Mouse (Mus musculus): ENCODE results near the gene Gm28845. TPM values are rescaled to one million over a fixed set of nuclear protein-coding genes. Genes with fewer than 3 reads are reported as not detected.

The Gm28845 gene
- 0.56 TPM in 1 of 2 replicates, not detected in the other for polyA plus RNA-seq (2015; fragmentation: Nextera tagmentation; extraction: Ambion mirVana)

DNA sequence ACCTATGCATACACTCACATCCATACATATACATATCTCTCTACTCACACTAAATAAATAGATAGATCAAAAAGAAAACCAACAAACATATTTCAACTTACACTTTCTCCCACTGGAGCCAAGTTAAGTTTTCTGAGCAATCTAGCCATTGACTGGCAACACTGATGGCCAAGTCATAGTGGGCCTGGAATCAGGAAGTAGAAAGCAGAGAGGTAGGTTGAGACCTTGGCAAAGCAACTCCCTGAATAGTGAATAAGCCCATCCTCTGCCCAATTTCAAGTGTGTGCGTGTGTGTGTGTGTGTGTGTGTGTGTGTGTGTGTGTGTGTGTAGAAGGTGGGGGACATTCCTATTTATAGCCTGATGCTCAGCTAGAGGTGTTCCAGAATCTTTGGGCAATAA is at the start of gene Gm28845:
Gene Gm28845, minus strand, starts transcription at position 121 of the 400 bp plus-strand sequence.
- Histone ChIP-seq H3K4me3 (replicated peaks) (no peak within 1 kb of the TSS), H3K9ac (replicated peaks) (no peak within 1 kb of the TSS), H3K4me2 (no peak within 1 kb of the TSS), H3K9me3 (replicated peaks) (no peaks in the 10 kb centered on the region), H3K36me3 (no peaks in the 10 kb centered on the region), H3K4me1 (0 out of 2 replicates have a peak, but pooled peaks cover 2% of the 10 kb centered on the region), H3K27me3 (replicated peaks) (no peaks in the 10 kb centered on the region), H3K27ac (replicated peaks) (no peak within 1 kb of the TSS)
- no peak for ATAC-seq (ENCODE audit: low FRiP score)
- 76% methylated on average over 1 of the region's 1 CpGs for WGBS

DNA sequence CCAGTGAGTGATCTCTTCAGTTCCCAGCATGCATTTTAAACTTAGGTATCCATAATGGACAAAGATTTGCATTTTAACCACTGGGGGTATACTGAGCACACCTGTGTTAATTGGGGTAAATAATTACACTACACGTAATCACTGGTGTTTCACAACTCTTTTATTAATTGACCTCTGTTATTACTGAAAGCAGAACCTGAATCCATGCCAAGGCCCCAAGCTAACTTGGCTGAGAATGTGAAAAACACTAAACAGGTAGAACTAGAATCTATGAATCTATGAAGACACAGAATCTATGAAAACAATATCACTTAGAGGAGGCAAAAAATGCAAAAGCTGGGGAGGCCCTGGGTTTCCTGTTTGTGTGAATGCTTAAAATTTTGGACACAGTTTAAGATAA is 48.1 kb upstream of the Gm28845 start:
- Histone ChIP-seq H3K9me3 (replicated peaks) (no peaks in the 10 kb centered on the region), H3K27me3 (replicated peaks) (no peaks in the 10 kb centered on the region), H3K36me3 (peaks cover 88% of the 10 kb centered on the region), H3K9ac (replicated peaks) (no peak overlapping the region), H3K4me3 (replicated peaks) (no peak overlapping the region), H3K4me2 (no peak overlapping the region), H3K4me1 (peaks cover 1% of the 10 kb centered on the region; the same call in 1 of the 2 replicates), H3K27ac (replicated peaks) (no peak overlapping the region)
- WGBS: 77% methylated on average over 1 of the region's 1 CpGs
- no peak for ATAC-seq (ENCODE audit: low FRiP score)

DNA sequence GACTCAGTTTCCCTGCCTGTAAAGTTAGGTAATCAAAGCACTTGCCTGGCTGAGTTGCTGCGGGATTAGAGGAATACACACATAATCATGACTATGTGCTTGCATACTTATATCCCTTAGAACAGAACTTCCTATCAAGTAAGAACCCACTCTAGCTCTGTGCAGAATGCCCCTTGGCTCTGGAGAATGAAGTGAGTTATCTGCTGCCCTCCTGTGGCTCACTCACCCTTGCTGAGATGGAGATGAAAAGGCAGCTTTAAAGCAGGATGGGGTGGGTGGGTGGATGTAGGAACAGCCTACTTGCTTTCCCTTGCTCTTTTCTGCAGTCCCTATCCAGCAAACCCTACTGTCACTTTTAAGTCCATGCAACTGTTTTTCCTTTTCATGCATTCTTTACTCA is 42.9 kb upstream of the Gm28845 start:
- Histone ChIP-seq H3K27ac (replicated peaks) (no peak overlapping the region), H3K4me1 (no peaks in the 10 kb centered on the region), H3K27me3 (replicated peaks) (no peaks in the 10 kb centered on the region), H3K36me3 (peaks cover 85% of the 10 kb centered on the region), H3K9ac (replicated peaks) (no peak overlapping the region), H3K4me3 (replicated peaks) (no peak overlapping the region), H3K4me2 (no peak overlapping the region), H3K9me3 (replicated peaks) (no peaks in the 10 kb centered on the region)
- 100% methylated on average over 1 of the region's 1 CpGs for WGBS
- no peak for ATAC-seq (ENCODE audit: low FRiP score)

DNA sequence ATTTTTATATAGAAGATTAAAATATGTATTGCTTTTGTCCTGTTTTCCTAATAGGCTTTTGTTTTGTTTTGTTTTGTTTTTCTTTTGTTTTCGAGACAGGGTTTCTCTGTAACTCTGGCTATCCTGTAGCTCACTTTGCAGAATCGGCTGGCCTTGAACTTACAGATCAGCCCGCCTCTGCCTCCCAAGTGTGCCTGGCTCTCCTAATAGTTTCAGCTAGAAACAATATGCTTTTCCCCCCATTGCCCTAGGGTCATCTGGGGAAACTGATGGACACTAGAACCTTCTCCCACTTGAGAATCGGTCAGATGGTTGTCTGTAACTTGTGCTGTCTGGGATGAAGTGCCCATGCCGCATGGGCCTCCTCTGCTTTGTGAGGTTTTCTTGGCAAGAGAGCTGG is 36.8 kb upstream of the Gm28845 start:
- Histone ChIP-seq H3K4me2 (no peak overlapping the region), H3K27ac (replicated peaks) (no peak overlapping the region), H3K27me3 (replicated peaks) (no peaks in the 10 kb centered on the region), H3K4me1 (no peaks in the 10 kb centered on the region), H3K9me3 (replicated peaks) (no peaks in the 10 kb centered on the region), H3K4me3 (replicated peaks) (no peak overlapping the region), H3K36me3 (peaks cover 34% of the 10 kb centered on the region), H3K9ac (replicated peaks) (no peak overlapping the region)
- no peak for ATAC-seq (ENCODE audit: low FRiP score)
- 99% methylated on average over 5 of the region's 5 CpGs for WGBS

DNA sequence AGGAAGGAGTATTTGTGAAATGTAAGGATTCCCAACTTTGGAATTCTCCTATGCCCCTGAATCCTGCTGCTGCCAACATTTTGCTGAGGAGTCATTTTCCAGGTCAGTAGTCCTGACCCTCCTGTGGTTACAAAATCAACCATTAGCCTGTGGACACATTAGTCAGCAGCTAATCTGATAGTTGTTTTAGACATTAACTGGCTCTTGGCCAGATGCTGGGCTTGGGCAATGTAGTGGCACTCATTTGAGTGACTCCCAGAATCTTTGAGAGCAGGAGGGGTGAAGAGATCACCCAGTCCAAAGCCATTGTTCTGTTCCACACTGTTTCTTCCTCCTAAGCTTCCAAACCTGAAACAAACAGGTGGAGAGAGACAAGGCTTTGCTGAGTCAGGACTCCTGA is 35.5 kb upstream of the Gm28845 start:
- ATAC-seq (ENCODE audit: low FRiP score): no peak
- no peak overlapping the region for H3K4me3 ChIP-seq (replicated peaks)
- no peak overlapping the region for H3K4me2 ChIP-seq
- H3K36me3 ChIP-seq: peaks cover 22% of the 10 kb centered on the region
- H3K4me1 ChIP-seq: no peaks in the 10 kb centered on the region
- H3K27me3 ChIP-seq (replicated peaks): no peaks in the 10 kb centered on the region
- H3K27ac ChIP-seq (replicated peaks): no peak overlapping the region
- H3K9ac ChIP-seq (replicated peaks): no peak overlapping the region
- H3K9me3 ChIP-seq (replicated peaks): no peaks in the 10 kb centered on the region

DNA sequence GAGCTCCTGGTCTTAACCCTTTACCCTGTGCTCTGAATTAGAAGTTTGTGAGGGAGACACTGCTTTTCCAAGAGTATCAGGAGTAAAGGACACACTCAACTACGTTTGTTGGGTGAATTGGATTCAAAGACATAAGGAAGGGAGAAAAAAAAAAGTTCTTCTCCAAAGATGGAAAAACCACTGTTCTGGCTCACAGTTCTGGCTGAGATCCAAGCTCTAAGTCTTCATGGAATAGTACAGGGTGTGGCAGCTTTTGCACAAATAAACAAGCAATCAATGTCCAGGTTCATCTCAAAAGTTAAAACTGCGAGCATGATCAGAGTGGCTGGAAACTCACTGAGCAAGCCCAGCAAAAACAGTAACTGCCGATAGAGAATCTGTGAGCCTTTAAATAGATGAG is 28.6 kb upstream of the Gm28845 start:
- H3K36me3 ChIP-seq: no peaks in the 10 kb centered on the region
- H3K27ac ChIP-seq (replicated peaks): no peak overlapping the region
- no peak for ATAC-seq (ENCODE audit: low FRiP score)
- H3K4me1 ChIP-seq: no peaks in the 10 kb centered on the region
- no peaks in the 10 kb centered on the region for H3K27me3 ChIP-seq (replicated peaks)
- no peak overlapping the region for H3K9ac ChIP-seq (replicated peaks)
- no peak overlapping the region for H3K4me2 ChIP-seq
- no peaks in the 10 kb centered on the region for H3K9me3 ChIP-seq (replicated peaks)
- no peak overlapping the region for H3K4me3 ChIP-seq (replicated peaks)
- 85% methylated on average over 3 of the region's 3 CpGs for WGBS

DNA sequence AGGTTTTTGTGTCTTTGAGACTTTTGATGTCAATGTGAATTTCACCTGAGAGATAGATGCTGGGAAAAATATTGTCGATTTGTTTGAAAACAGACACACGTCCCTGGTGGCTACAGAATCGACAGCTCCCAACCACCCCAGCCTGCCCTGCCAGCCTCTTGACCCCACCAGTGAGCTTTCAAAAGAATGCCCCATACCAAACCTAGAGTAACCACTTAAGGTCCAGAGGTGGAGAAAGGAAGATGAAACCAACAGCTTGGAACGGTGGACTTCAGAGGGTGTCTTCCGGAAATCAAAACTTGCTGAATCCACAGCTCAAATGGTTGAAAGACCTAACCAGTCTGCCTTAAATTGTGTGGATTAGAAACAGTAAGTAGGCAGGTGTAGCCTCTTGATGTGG is 28.0 kb upstream of the Gm28845 start:
- no peak for ATAC-seq (ENCODE audit: low FRiP score)
- Histone ChIP-seq H3K4me3 (replicated peaks) (no peak overlapping the region), H3K4me2 (no peak overlapping the region), H3K4me1 (no peaks in the 10 kb centered on the region), H3K9ac (replicated peaks) (no peak overlapping the region), H3K9me3 (replicated peaks) (no peaks in the 10 kb centered on the region), H3K36me3 (no peaks in the 10 kb centered on the region), H3K27me3 (replicated peaks) (no peaks in the 10 kb centered on the region), H3K27ac (replicated peaks) (no peak overlapping the region)
- WGBS: 93% methylated on average over 5 of the region's 5 CpGs

DNA sequence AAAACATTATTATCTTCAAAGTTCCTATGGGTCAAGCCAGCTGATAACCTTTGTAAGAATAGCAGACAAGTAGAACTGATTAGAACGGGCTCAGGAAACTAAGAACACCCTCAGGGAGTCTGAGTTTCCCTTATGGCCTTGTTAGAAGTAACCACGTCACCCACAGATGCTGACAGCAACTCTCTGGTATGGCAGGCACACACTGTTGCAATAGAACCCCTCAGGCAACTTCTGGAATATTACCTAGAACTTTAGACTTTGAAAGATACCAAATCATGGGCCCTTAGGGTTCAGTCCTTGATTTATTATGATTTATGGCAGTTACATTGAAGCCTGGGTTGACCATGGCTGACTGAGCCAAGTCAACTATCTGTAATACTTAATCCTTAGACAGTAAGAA is 27.2 kb upstream of the Gm28845 start:
- Histone ChIP-seq H3K36me3 (no peaks in the 10 kb centered on the region), H3K9me3 (replicated peaks) (no peaks in the 10 kb centered on the region), H3K27me3 (replicated peaks) (no peaks in the 10 kb centered on the region), H3K9ac (replicated peaks) (no peak overlapping the region), H3K4me1 (no peaks in the 10 kb centered on the region), H3K4me3 (replicated peaks) (no peak overlapping the region), H3K27ac (replicated peaks) (no peak overlapping the region), H3K4me2 (no peak overlapping the region)
- WGBS: 71% methylated on average over 2 of the region's 2 CpGs
- ATAC-seq (ENCODE audit: low FRiP score): no peak

DNA sequence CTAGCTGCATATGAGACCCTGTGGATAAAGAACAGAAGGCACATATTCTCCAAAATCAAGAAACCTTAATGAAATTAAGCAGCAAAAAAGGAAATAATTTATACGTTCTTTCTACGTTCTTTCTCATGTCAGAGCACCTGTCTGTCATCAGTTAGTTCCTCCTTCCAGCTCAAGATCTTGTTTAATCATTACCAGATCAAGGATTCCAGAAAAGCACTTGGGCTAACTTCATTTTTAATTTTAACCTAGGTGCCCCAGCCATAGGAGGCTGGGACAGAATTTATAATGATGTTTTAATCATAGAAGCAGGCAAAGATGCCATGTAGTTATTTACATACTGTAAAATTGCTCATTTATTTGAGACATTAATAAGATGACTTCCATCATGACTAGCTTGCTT is 25.4 kb upstream of the Gm28845 start:
- Histone ChIP-seq H3K4me3 (replicated peaks) (no peak overlapping the region), H3K27ac (replicated peaks) (no peak overlapping the region), H3K36me3 (no peaks in the 10 kb centered on the region), H3K4me2 (no peak overlapping the region), H3K9me3 (replicated peaks) (no peaks in the 10 kb centered on the region), H3K9ac (replicated peaks) (no peak overlapping the region), H3K27me3 (replicated peaks) (no peaks in the 10 kb centered on the region), H3K4me1 (no peaks in the 10 kb centered on the region)
- WGBS: 91% methylated on average over 2 of the region's 2 CpGs
- no peak for ATAC-seq (ENCODE audit: low FRiP score)

DNA sequence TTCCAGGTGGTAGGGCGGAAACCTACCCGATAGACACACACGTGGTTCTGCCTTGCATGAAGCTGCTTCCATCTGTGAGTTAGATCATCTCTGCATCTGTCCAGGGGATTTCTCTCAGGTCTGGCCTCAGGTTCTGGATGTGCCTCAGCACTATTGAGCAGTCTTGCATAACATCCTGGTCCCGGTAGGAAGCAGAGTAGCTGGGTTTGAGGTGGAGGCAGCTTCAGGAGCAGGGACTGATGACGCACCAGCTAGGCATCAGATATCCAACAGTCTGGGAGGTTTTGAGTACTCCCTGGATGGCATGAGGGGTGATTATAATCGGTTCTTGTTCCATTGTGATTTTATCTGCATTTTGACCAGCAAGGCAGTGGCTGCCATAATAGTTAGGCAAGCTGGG is 18.2 kb upstream of the Gm28845 start:
- no peaks in the 10 kb centered on the region for H3K4me1 ChIP-seq
- WGBS: 84% methylated on average over 6 of the region's 6 CpGs
- H3K4me3 ChIP-seq (replicated peaks): no peak overlapping the region
- no peak overlapping the region for H3K4me2 ChIP-seq
- H3K36me3 ChIP-seq: no peaks in the 10 kb centered on the region
- H3K27me3 ChIP-seq (replicated peaks): no peaks in the 10 kb centered on the region
- no peak overlapping the region for H3K27ac ChIP-seq (replicated peaks)
- ATAC-seq (ENCODE audit: low FRiP score): no peak
- no peaks in the 10 kb centered on the region for H3K9me3 ChIP-seq (replicated peaks)
- H3K9ac ChIP-seq (replicated peaks): no peak overlapping the region

DNA sequence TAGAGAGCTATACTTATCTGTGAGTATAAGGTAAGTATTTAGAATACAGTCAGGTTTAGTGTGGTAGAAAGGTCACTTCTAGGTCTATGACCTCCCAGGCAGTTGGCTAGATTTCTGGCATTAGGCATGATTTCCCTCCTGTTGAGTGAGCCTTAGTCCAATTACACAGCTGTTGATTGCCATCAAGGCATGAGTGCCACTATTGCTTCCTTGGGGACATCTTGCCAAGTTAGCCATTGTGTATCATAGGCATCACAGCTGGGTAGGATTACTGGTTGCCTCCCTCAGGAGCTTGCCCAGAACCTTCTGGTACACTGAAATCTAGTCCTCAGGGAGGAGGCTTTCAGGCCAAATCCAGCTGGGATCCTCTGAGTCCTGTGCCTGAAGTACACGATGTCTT is 13.5 kb upstream of the Gm28845 start:
- H3K4me2 ChIP-seq: no peak overlapping the region
- H3K4me3 ChIP-seq (replicated peaks): no peak overlapping the region
- H3K9me3 ChIP-seq (replicated peaks): no peaks in the 10 kb centered on the region
- no peak overlapping the region for H3K27ac ChIP-seq (replicated peaks)
- no peak overlapping the region for H3K9ac ChIP-seq (replicated peaks)
- no peaks in the 10 kb centered on the region for H3K36me3 ChIP-seq
- WGBS: 89% methylated on average over 1 of the region's 1 CpGs
- H3K27me3 ChIP-seq (replicated peaks): no peaks in the 10 kb centered on the region
- H3K4me1 ChIP-seq: no peaks in the 10 kb centered on the region
- no peak for ATAC-seq (ENCODE audit: low FRiP score)

DNA sequence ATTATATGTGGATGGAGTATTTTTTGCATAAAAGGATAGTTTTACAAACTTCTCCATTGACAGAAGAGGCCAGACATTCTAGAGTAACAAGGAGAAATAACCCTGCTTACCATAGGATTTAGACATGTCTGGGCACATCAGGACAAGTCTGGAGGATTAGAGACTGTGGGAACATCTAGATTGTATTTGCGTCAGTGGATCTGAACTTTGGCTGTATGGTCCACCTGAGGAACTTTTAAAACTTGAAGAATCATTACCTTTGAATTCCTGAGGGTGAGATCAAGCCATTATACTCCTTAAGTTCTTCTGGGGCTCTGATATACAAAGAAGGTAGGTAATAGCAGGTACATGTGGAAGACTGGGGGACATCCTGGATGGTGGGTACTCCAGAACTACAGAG is 12.3 kb upstream of the Gm28845 start:
- H3K4me3 ChIP-seq (replicated peaks): no peak overlapping the region
- no peak overlapping the region for H3K4me2 ChIP-seq
- 93% methylated on average over 1 of the region's 1 CpGs for WGBS
- no peak overlapping the region for H3K9ac ChIP-seq (replicated peaks)
- H3K4me1 ChIP-seq: no peaks in the 10 kb centered on the region
- H3K9me3 ChIP-seq (replicated peaks): no peaks in the 10 kb centered on the region
- no peaks in the 10 kb centered on the region for H3K27me3 ChIP-seq (replicated peaks)
- H3K36me3 ChIP-seq: no peaks in the 10 kb centered on the region
- H3K27ac ChIP-seq (replicated peaks): no peak overlapping the region
- ATAC-seq (ENCODE audit: low FRiP score): no peak

DNA sequence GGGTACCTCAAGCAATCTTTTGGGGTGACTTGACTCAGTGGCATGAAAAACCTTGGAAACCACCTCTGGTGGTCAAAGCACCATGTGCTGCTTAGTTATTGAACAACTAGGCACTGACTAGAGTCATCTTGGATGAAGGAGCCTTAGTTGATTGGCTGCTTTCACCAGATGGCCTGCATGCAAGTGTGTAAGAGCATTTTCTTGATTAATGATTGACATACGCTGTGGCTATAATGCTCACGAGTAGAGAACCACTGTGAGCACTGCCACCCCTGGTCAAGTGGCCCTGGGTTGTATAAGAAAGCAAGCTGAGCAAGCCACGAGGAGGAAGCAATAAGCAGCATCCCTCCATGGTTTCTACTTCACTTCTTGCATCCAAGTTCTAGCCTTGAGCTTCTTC is 10.9 kb upstream of the Gm28845 start:
- Histone ChIP-seq H3K9ac (replicated peaks) (no peak overlapping the region), H3K27me3 (replicated peaks) (no peaks in the 10 kb centered on the region), H3K4me2 (no peak overlapping the region), H3K36me3 (no peaks in the 10 kb centered on the region), H3K27ac (replicated peaks) (no peak overlapping the region), H3K9me3 (replicated peaks) (no peaks in the 10 kb centered on the region), H3K4me1 (no peaks in the 10 kb centered on the region), H3K4me3 (replicated peaks) (no peak overlapping the region)
- no peak for ATAC-seq (ENCODE audit: low FRiP score)
- 81% methylated on average over 3 of the region's 3 CpGs for whole genome bisulfite sequencing
